Mouse (Mus musculus): ENCODE data around the gene Mepe.

- TF ChIP-seq CTCF (conservative IDR thresholded peaks at IDR 0.05; ENCODE audit: low read length) (no peak), POU5F1 (IDR thresholded peaks at IDR 0.05; ENCODE audit: borderline replicate concordance, low read length) (no peak)
Measured at GRCm38 (mm10) chr5:104375132-104375531, 50.0 kb downstream of the Mepe start.

Measured in E14TG2a.4 (cell line).